Mouse (Mus musculus) left cerebral cortex, adult 18-20 months (tissue): ENCODE data around the gene Wdr35. TPM values are rescaled to one million over a fixed set of nuclear protein-coding genes. Genes with fewer than 3 reads are reported as not detected.

Experiments
- DNase-seq, 2 experiments: peaks; one replicate each; pipeline ENCODE4 v3.0.0; 2021 to 2022; ENCODE audit warnings: low spot score in 2 of 2, mixed read lengths in 1 of 2
- total RNA-seq, 2 experiments: library from RNA; stranded (reverse); gene quantifications; 2 replicates each; pipeline ENCODE4 v1.2.3; 2021

Wdr35 gene
- total RNA-seq, 2 experiments from 2014 or later = 43.6 to 47.1 TPM

- DNase-seq = no peak
Observed at GRCm38 (mm10) chr12:9048090-9048489, 74.4 kb downstream of the Wdr35 start.

- no peak for DNase-seq
Observed at GRCm38 (mm10) chr12:9050824-9051223, 77.1 kb downstream of the Wdr35 start.

GRCm38 (mm10) chr12:9052075-9052829 lies 78.6 kb downstream of the Wdr35 start:
- peak; percentile 76 to 90 for DNase-seq

GRCm38 (mm10) chr12:9053345-9053744 lies 79.7 kb downstream of the Wdr35 start:
- no peak for DNase-seq

GRCm38 (mm10) chr12:9054012-9054411 lies 80.3 kb downstream of the Wdr35 start:
- DNase-seq = no peak

GRCm38 (mm10) chr12:9055269-9055668 lies 81.6 kb downstream of the Wdr35 start:
- DNase-seq = no peak

- DNase-seq = no peak
Observed at GRCm38 (mm10) chr12:9059502-9059901, 85.8 kb downstream of the Wdr35 start.

GRCm38 (mm10) chr12:9059965-9060364 lies 86.3 kb downstream of the Wdr35 start:
- no peak for DNase-seq

GRCm38 (mm10) chr12:9063611-9064010 lies 89.9 kb downstream of the Wdr35 start:
- no peak for DNase-seq

GRCm38 (mm10) chr12:9071058-9071457 lies 97.4 kb downstream of the Wdr35 start:
- no peak for DNase-seq

- no peak for DNase-seq
Observed at GRCm38 (mm10) chr12:9071493-9071892, 97.8 kb downstream of the Wdr35 start.

GRCm38 (mm10) chr12:9077554-9078125 lies 103.9 kb downstream of the Wdr35 start:
- DNase-seq = no peak

Other genes starting within 250 kb of the Wdr35 start
- gene Sdc1, start 202.6 kb upstream of the Wdr35 start, total RNA-seq = 1 to 10 TPM; 1.2 to 1.6 TPM
- 100 to 1,000 TPM; 184 to 192 TPM for gene Laptm4a, start 52.2 kb upstream of the Wdr35 start, total RNA-seq
- under 1 TPM in 1 of 2 experiments, not detected in 1; 0.12 TPM for gene Matn3, start 26.0 kb upstream of the Wdr35 start, total RNA-seq
- 1 to 10 TPM; 4.2 to 5.2 TPM for gene Ttc32, start 56.1 kb downstream of the Wdr35 start, total RNA-seq